In genomic region chr9:69181411-69181810, GRCm38 (mm10) we compare ENCODE assay signal across 11 mouse cellular contexts.
DNase-seq lines count a peak whose midpoint lies in the region; ATAC-seq lines count a peak whose summit lies in the region.
"Had no signal": no experiment of that assay in that cellular context is flagged by ENCODE, and none has a peak within 500 bp of the region (broad histone marks: within the 10 kb centered on the region; RNA-seq: fewer than 3 reads in every experiment).

No protein-coding gene starts in this region.

- peaks cover 3% of the 10 kb centered on the region for H3K27me3 ChIP-seq in heart, embryonic 10.5 days (ENCODE audit: insufficient read depth, poor library complexity, severe bottlenecking)
- H3K27me3 ChIP-seq in intestine, embryonic 16.5 days (replicated peaks; ENCODE audit: control insufficient read depth, insufficient read depth, low read length) = no peaks in the 10 kb centered on the region
- no peaks in the 10 kb centered on the region for H3K27me3 ChIP-seq in limb, embryonic 13.5 days
- H3K27me3 ChIP-seq: midbrain, embryonic 13.5 days had no signal

- peak; percentile 43 to 77 for DNase-seq in heart, adult 18-20 months
- no peak for DNase-seq in heart, embryonic 10.5 days (ENCODE audit: low spot score)
- DNase-seq in telencephalon, adult 2 months (ENCODE audit: low read depth, low spot score) = peak; percentile 6
- no peak for DNase-seq in adrenal gland, adult 2 months
- no peak for DNase-seq in layer of hippocampus, postnatal 10 days (ENCODE audit: low spot score in 2 of 2)
- DNase-seq: cerebellum, adult 2 months; retina, postnatal 1 day had no signal

- H3K4me3 ChIP-seq in heart, embryonic 10.5 days = no peak overlapping the region
- no peak overlapping the region for H3K4me3 ChIP-seq in intestine, embryonic 16.5 days (ENCODE audit: low read length)
- no peak overlapping the region for H3K4me3 ChIP-seq in limb, embryonic 13.5 days
- H3K4me3 ChIP-seq: midbrain, embryonic 13.5 days had no signal

- H3K36me3 ChIP-seq in heart, embryonic 10.5 days = no peaks in the 10 kb centered on the region
- H3K36me3 ChIP-seq in intestine, embryonic 16.5 days (ENCODE audit: control insufficient read depth, insufficient read depth, low read length) = no peaks in the 10 kb centered on the region
- H3K36me3 ChIP-seq in limb, embryonic 13.5 days = no peaks in the 10 kb centered on the region
- H3K36me3 ChIP-seq: midbrain, embryonic 13.5 days had no signal

- H3K4me1 ChIP-seq in heart, embryonic 10.5 days = no peaks in the 10 kb centered on the region; the same call in 1 of the 2 replicates
- H3K4me1 ChIP-seq in intestine, embryonic 16.5 days (ENCODE audit: control insufficient read depth, insufficient read depth, low read length) = peaks cover 7% of the 10 kb centered on the region; the same call in 1 of the 2 replicates
- peaks cover 16% of the 10 kb centered on the region for H3K4me1 ChIP-seq in limb, embryonic 13.5 days
- H3K4me1 ChIP-seq: midbrain, embryonic 13.5 days had no signal

- ATAC-seq in intestine, embryonic 16.5 days = peak; percentile 74
- 0 out of 2 replicates have a peak, but pooled peaks have one; percentile 57 for ATAC-seq in limb, embryonic 13.5 days (ENCODE audit: low FRiP score, low read depth)
- no peak for ATAC-seq in cerebellum, adult (ENCODE audit: insufficient number of reproducible peaks, low FRiP score, low TSS enrichment)
- ATAC-seq: midbrain, embryonic 13.5 days had no signal

- no peak overlapping the region for H3K9ac ChIP-seq in intestine, embryonic 16.5 days (ENCODE audit: low read depth, low read length)
- no peak overlapping the region for H3K9ac ChIP-seq in limb, embryonic 13.5 days
- H3K9ac ChIP-seq: midbrain, embryonic 13.5 days had no signal

- H3K9me3 ChIP-seq in heart, embryonic 10.5 days = no peaks in the 10 kb centered on the region
- H3K9me3 ChIP-seq in intestine, embryonic 16.5 days (ENCODE audit: control insufficient read depth, low read length) = no peaks in the 10 kb centered on the region
- H3K9me3 ChIP-seq in limb, embryonic 13.5 days = no peaks in the 10 kb centered on the region
- H3K9me3 ChIP-seq: midbrain, embryonic 13.5 days had no signal

- no peak overlapping the region for H3K4me2 ChIP-seq in intestine, embryonic 16.5 days (ENCODE audit: low read depth, low read length)
- H3K4me2 ChIP-seq in limb, embryonic 13.5 days (replicated peaks) = no peak overlapping the region
- H3K4me2 ChIP-seq: midbrain, embryonic 13.5 days had no signal

- H3K27ac ChIP-seq in heart, embryonic 10.5 days = no peak overlapping the region
- H3K27ac ChIP-seq in intestine, embryonic 16.5 days (ENCODE audit: low read length) = no peak overlapping the region
- H3K27ac ChIP-seq in limb, embryonic 13.5 days = no peak overlapping the region; the same call in 1 of the 2 replicates
- H3K27ac ChIP-seq: midbrain, embryonic 13.5 days had no signal

Comparison
In these comparisons a context has a peak if more than half of its experiments do, and no peak if none do; other contexts are left out.
1. DNase-seq: peak in heart, adult 18-20 months (2 of 2) and telencephalon, adult 2 months (single experiment); none in heart, embryonic 10.5 days (single experiment), adrenal gland, adult 2 months (single experiment) and layer of hippocampus, postnatal 10 days (0 of 2).